Mouse (Mus musculus): Measurements from ENCODE around the gene Slc4a11.

DNA sequence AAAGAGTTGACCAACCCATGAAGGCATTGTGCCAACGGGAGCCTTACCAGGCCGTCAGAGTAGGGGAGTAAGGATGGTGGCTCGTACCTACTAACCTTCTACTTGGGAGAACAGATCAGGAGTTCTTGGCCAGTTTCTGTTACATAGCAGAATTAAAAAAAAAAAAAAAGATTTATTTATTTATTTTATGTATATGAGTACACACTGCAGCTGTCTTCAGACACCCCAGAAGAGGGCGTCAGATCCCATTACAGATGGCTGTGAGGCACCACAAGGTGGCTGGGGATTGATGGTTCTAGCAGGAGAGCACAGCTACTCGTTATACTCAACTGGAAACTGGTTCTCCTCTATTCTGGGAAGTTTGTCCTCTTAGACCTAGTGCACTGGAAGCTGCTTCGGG, 7.9 kb upstream of the Slc4a11 start:
- no peak for TF ChIP-seq CTCF (IDR thresholded peaks at IDR 0.05; ENCODE audit: borderline replicate concordance, insufficient read depth, low read length)
- TF ChIP-seq POLR2A (IDR thresholded peaks at IDR 0.05; ENCODE audit: low read depth, low read length) = no peak

Data from embryonic fibroblast, embryonic 13.5 days (primary cell).